Mouse (Mus musculus) spleen, postnatal 10 days (tissue): ENCODE results near the gene Spi1.
"Not testable (repeated sequence)": the region's sequence is repeated elsewhere in the genome, so short reads cannot be mapped to it uniquely, and the experiment has no call there.

Source experiments
- DNase-seq, 2 experiments: peaks; one replicate each; pipeline ENCODE4 v3.0.0; 2021 to 2022; ENCODE audit warnings: low spot score in 2 of 2

Gene Spi1

DNA sequence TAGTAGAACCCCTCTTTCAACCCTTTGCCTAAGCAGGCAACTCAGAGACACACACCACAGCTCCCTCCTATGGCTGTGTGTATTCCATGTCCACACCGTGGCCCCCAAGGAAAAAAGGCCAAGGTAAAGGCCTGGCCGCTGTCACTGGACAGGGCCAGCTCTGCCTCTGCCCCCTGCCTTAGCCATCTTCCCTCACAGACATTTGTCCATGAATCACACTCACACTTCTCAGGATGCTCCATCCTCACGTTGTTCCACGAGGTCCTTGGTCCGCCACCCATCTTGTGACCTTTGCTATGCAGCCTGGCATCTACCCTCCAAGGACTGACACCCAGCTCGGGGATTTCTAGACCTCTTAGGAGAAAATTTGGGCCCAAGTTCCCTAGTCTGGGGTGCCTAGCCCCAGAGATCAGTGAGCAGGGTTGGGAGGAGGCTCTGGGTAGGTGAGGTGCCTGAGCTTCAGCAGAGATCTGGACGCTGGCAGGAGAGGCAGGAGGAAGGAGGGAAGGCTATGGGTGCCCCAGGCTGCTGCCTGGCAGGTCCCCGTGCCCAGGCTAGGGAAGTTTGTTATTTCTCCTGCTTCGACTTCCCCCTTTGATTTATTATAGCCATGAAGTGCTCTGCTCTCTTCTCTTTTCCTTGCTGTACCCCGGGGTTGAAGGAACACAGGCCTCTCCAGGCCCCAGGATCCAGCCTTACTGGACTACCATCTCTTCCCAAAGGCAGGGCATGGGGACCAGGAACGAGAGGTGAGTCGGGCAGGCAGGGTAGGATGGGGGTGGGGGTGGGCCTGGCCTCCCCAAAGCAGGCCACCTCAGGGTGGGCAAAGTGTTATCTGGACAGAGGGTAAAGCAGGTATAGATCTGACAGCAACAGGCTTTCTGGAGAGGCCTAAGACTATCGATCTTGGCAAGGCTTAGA lies at the start of gene Spi1:
Gene Spi1 (plus strand): TSS at position 616 of the 921 bp plus-strand sequence.
- no peak for DNase-seq

DNA sequence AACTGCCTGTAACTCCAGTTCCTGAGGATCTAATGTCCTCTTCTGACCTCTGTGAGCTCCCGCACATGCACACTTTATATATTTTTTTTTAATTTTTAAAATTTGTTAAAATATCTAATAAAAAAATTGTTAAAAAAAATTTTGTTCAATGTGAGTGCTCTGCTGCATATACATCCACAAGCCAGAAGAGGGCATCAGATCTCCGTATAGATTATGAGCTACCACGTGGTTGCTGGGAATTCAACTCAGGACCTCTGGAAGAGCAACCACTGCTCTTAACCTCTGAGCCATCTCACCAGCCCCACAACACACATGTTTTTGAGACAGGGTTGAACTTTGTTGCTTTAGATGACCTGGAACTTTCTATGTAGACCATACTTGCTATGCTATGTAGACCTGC lies 49.2 kb upstream of the Spi1 start:
- DNase-seq, result no peak

DNA sequence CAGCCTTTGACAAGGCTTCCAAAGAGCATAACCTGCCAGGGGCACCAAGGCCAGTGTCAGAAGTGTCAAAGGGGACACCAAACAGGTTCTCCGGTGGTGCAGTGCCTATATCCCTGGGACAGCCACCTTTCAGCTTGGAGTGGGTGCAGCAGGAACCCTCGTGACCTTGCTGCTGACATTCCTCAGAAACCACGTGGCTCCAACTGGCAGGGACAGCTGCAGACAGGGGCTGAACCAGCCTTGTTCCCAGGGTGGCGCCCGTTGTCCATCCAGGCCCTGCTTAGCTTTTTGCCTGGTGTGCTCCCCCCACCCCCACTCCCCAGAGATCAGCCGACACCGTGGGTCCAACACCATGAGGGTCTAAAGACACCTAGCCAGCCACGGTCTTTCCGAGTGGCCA lies 46.8 kb upstream of the Spi1 start, which contains the start of gene Rapsn:
Gene Rapsn (plus strand): TSS at position 236 of the 400 bp plus-strand sequence.
- DNase-seq, result no peak

DNA sequence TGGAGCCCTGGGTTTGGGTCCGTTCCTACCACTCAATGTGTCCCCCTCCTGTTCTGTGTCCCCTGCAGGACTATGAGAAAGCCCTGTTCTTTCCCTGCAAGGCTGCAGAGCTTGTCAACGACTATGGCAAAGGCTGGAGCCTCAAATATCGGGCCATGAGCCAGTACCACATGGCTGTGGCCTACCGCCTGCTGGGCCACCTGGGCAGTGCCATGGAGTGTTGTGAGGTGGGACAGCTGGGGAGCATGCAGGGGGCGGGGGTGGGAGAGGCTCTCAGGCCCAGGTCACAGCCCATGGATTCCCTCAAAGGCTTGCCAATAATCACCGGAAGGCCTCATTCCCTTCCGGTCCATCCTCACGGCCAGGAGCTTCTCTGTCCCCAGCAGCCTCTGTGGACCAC lies 40.4 kb upstream of the Spi1 start:
- no peak for DNase-seq

DNA sequence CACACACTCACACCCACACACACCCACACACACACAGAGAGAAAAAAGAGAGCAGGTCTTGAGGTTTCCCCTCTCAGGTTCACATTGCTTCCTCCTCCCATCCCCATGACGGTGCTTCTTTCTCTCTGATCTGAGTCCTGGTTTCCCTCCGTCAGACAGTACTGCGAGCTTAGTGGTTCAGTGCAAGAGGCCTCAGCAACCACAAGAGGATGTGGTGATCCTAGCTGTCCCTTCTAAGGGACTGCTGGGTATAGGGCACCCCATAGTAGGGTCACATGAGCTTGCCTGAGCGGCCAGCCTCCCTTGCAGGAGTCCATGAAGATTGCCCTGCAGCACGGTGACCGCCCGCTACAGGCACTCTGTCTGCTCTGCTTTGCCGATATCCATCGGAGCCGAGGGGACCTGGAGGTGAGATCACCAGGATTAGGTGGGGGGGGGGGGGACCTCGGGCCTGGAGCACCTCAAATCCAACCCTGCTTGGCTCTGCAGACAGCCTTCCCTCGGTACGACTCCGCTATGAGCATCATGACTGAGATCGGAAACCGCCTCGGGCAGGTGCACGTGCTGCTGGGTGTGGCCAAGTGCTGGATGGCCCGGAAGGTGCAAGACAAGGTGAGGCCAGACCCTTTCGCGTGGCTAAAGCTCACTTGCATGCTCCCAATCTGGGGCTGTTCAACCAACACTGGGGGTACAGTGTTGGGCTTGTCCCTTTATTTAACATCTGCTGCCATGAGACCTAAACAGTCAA lies 39.4 kb upstream of the Spi1 start:
- DNase-seq, result no peak

DNA sequence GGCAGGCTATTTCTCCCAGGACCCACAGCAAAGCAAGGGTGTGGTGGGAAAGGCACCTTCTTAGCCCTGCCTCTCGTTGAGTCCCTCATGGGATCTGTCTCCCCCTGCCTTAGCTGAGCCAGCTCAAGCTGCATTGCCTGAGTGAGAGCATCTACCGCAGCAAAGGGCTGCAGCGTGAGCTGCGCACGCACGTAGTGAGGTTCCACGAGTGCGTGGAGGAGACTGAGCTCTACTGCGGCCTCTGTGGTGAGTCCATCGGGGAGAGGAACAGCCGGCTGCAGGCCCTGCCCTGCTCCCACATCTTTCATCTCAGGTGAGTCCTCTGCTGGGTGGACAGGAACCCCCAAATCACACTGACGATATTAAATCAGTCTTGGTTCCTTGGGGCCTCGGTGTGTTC lies 37.5 kb upstream of the Spi1 start:
- DNase-seq, result no peak

DNA sequence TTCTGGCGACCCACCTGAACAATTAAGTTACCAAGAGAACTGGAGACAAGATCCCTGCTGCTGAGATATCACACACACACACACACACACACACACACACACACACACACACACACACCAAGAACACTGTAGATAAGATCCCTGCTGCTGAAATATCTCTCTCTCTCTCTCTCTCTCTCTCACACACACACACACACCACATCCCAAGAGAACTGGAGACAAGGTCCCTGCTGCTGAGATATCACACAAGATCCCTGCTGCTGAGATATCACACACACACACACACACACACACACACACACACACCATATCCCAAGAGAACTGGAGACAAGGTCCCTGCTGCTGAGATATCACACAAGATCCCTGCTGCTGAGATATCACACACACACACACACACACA lies 36.4 kb upstream of the Spi1 start:
- DNase-seq, result not testable (repeated sequence)

DNA sequence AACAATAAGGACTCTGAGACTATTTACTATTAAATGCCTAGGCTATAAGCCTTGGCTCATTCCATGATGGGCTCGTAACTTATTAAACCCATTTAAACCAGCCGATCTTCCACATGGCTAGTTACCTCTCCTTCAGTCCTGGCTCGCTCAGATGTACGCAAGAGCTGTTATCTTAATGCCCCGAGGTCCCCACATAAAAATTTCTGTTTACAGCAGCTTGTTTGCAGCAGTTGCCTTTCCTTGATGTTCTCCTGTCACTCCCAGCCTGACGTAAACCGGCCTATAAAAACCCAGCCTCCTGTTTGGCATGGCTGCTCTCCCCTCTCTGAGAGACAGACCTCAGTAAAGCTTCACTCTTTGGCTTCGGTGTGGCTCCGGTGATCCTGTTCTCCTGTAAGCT lies 34.8 kb upstream of the Spi1 start:
- no peak for DNase-seq

DNA sequence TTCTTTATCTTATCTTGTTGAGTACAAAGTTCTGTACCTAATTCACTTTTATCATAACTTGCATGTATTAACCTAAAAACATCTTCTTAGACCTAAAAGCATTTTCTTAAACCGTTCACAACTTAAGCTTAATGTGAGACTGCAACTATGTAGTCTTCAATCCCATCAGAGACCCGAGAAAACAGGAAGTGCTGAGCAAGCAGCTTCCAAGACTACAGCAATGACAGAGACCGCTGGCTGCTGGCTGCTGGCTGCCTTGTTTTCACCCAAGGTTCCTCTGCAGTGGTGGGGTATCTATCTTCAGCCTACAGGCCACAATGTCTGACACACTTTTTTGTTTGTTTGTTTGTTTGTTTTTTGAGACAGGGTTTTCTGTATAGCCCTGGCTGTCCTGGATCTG lies 30.3 kb upstream of the Spi1 start:
- no peak for DNase-seq

DNA sequence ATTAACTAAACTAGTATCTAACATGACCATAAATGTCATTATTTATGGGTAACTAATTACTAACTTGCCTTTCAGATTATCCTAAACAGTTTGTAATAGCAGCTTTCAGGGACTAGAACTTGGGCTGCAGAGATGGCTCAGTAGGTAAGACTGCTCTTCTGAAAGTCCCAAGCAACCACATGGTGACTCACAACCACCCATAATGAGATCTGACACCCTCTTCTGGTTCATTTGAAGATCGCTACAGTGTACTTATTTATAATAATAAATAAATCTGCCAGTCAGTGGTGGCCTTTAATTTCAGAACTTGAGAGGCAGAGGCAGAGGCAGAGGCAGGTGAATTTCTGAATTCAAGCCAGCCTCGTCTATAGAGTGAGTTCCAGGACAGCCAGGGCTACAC lies 29.4 kb upstream of the Spi1 start:
- no peak for DNase-seq

DNA sequence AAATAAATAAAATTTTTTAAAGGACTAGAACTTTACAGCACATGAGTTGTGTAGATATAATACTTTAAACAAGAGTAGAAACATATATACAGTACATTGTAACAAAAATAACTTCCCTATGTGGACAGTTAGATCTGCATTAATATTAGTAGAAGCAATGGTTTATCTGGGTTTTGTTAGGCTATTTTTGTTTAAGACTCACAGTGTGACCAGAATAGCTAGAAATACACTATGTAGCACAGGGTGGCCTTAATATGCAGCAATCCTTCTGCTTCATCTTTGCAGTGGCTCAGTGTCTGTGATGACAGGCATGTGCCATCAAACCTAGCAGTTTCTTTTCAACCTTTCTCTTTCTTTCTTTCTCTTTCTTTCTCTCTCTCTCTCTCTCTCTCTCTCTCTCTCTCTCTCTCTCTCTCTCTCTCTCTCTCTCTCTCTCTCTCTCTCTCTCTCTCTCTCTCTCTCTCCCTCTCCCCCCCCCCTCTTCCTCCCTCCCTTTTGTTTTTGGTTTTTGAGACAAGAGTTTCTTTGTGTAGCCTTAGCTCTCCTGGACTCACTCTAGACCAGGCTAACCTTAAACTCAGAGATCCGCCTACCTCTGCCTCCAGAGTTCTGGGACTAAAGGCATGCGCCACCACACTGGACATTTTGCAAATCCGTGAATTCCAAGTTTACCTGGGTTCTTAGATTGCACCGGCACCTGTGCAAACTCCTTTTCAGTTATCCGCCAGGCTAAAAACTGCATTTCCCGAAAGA lies 28.8 kb upstream of the Spi1 start:
- DNase-seq, result no peak

DNA sequence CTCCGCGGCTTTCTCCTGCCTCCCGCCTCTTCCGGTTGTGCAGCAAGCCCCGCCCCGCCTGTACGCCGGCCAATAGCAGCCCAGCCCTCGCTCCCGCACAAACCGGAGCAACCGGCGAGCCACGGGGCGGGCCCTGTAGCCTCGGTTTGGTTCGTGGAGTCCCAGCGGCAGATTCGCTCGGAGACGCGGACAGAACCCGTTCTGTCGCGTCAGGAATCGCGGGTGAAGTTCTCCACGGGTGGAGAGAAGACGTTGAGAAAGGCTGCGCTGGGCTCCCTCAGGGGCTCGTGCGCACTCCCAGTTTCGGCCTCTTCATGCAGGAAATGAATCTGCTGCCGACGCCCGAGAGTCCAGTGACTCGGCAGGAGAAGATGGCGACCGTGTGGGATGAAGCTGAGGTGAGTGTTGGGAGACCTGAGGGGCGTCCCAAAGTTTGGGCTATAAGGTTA lies 28.2 kb upstream of the Spi1 start, which contains the start of gene Psmc3:
Gene Psmc3 (plus strand): TSS at position 76 of the 449 bp plus-strand sequence.
- peak; percentile 95 to 98 for DNase-seq

DNA sequence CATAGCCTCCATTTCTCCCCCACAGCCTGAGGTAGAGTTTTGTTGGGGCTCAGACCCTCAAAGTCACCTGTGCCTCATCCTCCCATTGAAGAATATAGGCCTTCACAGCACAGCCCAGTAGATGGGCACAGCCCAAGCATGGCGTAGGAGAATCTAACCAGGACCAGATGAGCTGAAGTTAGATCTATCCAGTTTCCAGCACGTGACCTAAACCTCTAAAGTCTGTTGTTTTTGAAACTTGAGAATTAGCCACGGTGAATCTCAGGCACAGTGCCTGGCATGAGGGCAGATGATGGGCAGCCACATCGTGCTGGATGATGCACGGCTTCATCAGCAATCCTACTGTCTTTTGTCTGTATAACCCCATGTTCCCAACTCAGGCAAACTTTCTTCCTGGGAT lies 23.8 kb upstream of the Spi1 start:
- DNase-seq, result no peak

DNA sequence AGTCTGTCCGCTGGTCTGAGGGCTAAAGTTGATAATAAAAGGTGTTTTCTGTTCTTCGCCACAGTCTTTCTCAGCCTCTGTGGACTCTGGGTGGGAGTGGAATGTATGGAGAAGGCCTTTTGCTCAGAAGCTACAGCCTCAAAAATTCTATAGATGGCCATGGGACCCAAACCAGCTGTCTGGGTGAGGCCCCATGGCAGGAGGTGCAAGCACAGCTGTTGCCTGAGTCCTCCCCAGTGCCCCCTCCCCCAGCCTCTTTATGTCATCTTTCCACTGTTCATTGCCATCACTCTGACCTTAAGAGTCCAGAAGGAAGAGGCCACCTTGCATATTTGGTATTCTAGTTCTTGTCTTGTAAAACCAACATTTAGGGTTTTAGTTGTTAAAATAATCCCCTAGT lies 22.8 kb upstream of the Spi1 start:
- no peak for DNase-seq

DNA sequence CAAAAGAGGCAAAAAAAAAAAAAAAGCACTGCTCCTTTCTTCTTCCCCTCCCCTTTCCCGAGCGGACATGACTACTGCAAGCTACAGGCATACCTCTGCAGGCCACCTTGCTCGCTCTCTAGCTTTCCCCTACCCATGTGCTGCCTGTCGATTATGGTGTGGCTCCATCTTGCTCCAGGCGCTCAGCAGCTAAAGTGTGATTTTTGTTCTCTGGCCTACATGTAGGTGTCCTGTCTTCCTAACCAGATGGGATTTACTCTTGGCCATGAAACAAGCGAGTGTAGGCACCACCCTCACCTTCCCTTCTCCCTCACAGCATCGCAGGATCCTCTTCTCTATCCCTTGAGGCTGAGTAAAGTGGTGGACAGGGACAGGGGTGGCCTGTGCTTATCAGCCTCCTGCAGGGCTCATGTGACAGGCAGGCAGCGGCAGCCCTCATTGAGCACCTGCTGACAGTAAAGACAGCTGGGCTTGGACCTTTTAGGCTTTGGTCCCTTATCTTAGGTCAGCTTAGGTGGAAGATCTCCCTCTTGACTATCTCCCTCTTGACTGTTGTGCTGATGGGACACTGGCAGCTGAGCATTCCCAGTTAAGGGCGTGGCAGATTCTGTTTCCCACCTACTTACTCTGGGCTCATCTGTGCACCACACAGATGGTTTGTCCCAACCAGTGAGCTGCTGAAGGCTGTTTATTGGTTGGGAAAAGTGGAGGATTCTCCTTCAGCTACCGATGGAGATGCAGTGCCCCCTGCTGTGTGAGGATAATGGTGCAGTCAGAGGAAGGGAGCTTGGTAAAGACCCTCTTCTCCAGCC lies 21.4 kb upstream of the Spi1 start:
- DNase-seq, result no peak

DNA sequence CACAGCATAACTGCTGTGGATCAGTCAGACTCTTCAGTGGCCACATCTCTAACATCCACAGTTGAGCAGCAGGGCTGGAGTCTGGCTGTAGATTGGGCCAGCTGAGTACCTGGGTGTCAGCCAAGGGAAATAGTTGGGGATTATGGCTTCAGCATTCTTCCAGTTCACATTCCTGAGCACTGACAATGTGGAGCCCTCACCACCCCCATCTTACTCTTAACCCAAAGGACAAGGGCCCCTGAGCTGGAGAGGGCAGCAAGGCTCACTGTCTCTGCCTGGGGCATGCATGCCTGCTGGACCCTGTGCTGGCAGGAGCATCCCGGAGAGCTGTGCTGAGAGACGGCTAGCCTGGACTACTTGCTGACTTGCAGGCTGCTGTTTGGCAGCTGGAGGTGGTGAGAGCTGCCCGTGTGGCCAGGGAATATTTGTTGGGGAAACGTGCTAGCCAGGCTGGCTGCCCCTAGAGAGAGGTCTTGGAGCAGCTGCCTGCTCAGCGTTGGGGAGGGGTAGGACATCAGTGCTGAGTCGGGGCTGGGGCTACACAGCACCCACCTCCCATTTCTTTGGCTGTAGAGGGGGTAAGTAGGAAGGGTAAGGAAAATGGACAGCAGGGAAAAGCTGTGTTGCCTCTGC lies 20.2 kb upstream of the Spi1 start:
- no peak for DNase-seq

DNA sequence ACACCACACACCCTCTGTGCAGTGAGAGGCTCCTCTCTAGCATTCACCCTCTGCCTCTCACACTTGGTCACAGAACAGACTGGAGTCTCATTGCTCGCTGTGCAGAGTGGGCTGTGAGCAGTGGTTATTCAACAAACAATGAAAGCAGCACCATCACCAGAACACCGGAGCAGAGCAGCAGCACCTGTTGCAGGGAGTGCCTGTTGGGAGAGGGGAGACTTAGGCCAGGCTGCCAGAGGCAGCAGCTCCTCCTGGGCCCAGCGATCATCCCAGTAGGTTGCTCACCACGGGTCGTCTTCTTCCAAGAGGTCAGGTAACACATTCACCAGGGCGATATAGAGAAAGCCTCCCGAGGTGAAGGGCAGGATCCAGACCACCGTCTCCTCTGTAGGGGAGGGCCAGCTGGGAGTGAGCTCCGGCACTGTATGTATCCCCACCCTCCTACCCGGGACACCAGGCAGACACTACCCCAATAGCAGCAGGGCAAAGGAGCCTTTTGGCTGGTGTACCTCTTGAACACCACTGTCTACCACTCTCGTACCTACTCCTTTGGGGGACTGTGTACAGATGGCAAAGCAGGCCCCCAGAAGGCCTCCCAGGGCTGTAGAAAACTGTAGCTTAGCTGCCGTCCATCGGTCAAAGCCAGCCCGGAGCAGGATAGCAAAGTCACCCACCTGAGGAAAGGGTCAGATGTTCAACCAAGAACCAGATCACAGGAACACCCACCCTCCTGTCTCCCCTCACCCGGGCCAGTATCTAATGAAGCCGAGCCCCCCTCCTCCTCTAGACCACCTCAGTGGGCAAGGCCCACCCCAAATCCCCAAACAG lies 19.2 kb upstream of the Spi1 start:
- no peak for DNase-seq

DNA sequence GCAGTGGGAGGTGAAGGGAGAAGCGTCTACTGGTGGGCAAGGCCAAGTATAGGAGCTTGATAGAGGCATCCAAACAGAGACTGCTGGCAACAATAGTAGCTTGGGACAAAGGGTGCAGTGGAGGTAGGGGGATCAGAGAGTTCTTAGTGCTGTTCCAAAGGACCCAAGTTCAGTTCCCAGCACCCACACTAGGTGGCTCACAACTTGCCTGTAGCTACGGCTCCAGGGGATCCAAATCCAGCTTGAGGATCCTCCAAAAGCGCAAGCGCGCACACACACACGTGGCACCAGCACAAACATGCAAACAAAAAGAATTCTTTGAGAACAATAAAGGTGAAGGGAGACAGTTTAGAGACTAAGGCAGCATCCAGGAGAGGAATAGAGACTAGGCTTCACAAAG lies 18.0 kb upstream of the Spi1 start:
- DNase-seq, result no peak

DNA sequence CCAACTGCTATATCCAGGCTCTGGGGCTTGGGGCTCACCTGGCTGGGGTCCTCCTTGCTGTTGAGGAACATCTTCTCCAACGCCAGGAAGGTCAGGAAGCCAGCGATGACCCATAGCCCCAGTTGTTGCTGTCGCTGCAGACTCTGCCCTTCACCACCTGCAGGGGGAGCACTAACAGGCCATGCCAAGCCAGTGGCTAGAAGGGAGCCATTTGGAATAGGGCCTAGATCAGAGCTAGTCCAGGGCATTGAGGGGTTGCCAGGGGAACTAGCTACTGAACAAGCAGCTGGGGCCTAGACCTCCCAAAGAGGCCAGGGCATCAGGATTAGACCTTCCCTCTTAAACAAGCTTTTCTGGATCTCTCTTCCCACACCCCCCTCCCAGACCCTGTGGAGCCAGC lies 16.6 kb upstream of the Spi1 start:
- peak in 1 of 2 experiments; percentile 73 for DNase-seq

DNA sequence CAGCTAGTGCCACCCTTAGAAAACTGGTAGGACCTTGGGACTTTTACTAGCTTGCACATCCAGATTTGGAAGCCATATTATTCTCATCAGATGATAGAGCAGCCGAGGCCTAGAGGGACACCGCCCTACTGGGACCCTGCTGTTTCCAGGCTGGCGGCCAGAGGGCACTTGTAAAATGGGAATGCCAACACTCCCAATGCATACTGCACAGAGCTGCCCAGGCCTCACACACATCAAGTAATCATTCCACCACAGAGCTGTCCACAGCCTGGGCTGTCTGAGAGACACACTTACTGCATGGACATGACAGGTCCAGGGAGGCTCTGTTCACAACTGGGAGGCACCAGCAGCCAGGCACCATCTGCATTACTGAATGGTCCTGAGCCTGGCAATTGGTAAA lies 15.7 kb upstream of the Spi1 start:
- DNase-seq, result no peak
